Mouse (Mus musculus): Measurements from ENCODE around the gene A630076J17Rik. TPM values are rescaled to one million over a fixed set of nuclear protein-coding genes. Genes with fewer than 3 reads are reported as not detected.

Gene A630076J17Rik
- total RNA-seq (2021) = not detected
- long read RNA-seq = 0 reads

DNA sequence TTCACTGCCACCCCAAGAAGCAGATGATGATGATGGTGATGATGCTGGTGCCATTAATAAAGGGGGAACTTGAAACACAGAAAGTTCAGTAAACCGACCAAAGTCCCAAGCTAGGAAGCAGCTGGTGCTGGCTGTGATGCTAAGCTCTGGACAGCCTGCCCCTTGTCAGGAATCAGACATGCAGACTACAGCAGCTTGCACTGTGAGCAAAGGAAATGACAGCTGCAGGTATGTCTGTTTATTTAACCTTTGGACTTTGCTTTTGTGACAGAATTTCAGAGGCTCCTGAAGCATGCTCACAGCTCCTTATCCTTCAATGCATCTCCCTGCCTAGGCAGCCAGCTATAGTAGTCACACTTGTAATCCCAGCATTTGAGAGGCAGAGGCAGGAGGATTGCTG is at the start of gene A630076J17Rik:
Gene A630076J17Rik (plus strand): TSS at position 88 of the 400 bp plus-strand sequence.
- DNase-seq (ENCODE audit: low spot score in 2 of 2) = no peak

- DNase-seq (ENCODE audit: low spot score in 2 of 2) = no peak
Observed at GRCm38 (mm10) chr3:107180860-107181259, 49.6 kb upstream of the A630076J17Rik start.

DNA sequence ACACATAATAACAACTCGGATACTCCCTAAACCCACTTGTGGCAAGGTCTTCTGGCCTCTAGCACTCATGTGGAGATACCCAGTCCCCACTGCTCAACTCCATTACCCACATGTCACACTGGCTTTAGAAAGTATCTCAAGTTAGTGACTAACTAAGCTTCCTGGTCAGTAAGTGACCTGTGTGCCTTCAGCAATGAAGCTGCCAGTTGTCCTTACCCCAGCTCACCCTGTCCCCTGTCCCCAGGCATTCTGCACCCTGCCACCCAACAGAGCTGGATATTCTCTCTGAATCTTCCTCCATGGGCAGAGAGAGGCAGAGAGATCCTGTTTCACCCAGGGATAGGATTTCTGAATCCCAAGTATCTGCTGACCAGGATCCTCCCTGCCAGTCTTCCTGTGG is 47.7 kb upstream of the A630076J17Rik start, which contains the start of gene Kcna10:
Gene Kcna10 (plus strand): TSS at position 301 of the 400 bp plus-strand sequence.
- DNase-seq (ENCODE audit: low spot score in 2 of 2) = no peak

- no peak for DNase-seq (ENCODE audit: low spot score in 2 of 2)
Observed at GRCm38 (mm10) chr3:107183178-107183577, 47.2 kb upstream of the A630076J17Rik start.

DNA sequence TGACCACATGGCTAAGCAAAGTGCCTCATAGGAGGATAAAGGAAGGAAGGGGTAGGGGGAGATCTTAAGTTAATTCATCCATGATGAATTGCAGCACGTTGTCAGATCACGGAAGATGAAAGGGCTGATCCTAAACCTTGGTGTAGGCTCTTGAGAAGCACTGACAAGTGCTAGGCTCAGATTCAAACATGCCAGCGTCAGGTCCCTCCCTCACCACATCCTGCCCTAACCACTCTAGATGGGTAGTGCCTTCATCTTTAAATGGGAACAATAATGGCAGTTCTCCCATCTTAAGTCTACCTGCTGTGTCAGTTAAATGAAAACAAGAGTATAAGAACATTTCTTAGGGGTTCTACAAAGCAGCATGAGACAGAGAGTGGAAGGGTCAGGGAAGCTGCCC is 44.8 kb upstream of the A630076J17Rik start:
- no peak for DNase-seq (ENCODE audit: low spot score in 2 of 2)

DNA sequence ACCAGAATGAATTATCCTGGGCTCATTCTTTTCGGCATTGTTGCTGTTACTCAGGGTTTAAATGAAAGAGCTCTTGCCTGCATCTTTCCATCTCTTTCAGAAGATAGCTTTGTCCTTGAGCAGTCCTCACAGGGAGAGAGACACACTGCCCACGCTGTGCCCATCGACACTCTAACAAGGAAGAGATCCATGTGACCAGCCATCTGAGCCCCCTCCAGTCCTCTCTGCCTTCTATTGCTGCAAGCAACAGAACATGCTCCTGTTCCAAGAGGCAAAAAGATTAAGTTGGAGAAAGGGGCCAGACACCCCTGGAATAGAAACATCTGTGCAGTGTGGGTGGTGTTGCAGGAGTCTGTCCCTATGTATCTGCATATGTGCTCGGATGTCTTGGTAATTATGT is 43.4 kb upstream of the A630076J17Rik start:
- no peak for DNase-seq (ENCODE audit: low spot score in 2 of 2)

DNA sequence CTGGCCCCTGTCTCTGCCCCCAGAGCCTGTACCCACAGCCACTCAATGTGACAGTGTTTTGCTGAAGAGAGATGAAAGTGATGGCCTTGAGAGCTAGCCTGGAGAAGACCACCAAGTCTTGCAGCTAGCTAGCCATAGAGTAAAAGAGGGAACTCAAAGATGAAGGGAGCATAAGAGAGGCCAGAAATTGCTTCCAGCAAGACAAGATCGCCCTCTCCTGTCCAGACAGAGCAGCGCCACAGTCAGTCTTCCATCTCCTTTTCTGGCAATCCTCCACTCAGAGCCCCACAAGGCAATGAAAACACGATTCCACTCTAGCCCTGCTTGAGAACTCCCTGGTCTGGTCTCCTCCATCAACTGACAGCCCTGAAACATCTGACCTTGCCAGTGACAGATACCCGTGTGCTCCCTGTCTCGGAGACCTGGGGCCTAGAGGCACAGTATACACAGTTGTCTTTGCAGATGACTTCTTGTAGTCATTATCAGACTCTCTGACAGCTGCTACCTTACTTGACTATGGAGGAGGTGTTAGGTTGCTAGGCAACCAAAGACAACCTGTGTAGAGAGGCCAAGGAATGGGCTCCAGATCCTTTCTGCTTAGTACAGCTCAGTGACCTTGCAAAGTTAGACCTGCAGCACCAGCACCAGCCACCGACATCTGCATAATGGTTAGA is 42.1 kb upstream of the A630076J17Rik start:
- DNase-seq (ENCODE audit: low spot score in 2 of 2) = peak; percentile 52 to 86

DNA sequence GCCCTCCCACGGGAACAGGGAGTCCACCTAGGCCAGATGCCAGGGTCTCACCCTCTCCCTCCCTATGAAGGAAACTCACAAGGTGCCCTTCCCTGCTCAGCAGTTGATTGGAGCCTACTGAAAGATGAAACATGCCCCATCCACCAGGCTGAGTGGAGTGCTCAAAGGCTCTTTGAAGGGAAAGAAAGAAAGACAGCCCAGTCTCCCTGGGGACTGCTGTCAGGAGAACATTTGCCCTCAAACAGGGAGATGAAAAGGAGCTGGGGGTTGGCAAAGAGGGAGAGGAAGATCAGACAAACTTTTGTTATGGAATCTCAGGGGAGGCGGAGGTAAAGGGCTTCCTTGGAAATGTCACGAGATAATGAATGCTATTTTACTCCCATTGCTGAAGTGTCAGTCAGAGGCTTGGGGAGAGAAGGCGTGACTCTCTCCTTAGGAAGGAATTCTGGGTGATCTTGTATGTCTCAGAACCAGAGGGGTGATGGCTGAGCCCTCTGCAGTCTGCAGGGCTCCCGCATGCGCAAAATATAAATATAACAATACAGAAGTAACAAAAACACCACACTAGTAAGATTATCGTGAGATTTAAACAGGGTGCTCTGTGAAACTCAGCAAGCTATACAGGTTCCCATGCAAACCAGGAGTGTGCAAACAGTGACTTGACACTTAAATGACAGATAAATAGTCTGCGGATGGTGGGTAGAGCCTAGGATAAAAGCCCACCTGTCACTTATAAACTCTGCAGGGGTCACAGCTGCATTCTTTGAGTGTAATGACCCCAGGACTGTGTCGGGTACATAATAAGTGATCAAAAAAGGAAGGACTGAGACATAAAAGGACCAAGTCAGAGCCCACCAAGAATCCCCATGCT is 28.9 kb upstream of the A630076J17Rik start:
- DNase-seq (ENCODE audit: low spot score in 2 of 2) = no peak

DNA sequence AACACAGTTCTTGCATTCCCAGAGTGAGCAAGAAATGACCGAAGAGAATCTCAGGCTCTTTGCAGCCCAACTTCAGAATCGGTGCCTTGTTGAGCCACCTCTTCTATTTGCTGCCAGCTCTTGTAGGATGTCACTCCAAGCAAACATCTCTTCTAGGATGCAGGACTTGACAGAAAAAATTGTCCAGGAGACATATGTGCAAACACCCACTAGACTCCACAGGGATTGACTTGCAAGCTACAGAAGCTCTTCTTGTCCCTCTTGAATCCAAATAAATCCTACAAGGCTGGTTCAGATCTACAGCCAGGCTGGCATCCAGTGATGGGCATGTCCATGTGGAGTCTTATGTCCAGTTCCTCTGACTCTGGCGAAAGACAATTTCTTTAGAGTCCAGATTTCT is 26.0 kb upstream of the A630076J17Rik start:
- DNase-seq (ENCODE audit: low spot score in 2 of 2) = no peak

DNA sequence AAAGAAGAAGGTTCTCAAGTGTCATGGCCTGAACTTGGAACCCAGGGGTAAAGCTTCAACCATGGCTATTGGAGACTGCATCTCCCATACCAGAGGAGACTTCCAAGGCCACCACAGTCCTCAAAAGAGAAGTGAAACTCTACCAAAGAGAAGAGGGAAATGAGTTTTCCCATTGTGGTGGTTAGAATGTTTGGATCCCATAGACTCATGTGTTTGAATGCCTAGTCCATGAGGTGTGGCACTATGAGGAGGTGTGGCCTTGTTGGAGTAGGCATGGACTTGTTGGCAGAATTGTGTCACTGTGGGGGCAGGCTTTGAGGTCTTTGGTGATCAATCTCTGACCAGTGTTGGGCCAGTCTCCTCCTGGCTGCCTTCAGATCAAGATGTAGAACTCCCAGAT is 25.2 kb upstream of the A630076J17Rik start:
- DNase-seq (ENCODE audit: low spot score in 2 of 2) = no peak

- peak; percentile 52 to 82 for DNase-seq (ENCODE audit: low spot score in 2 of 2)
Observed at GRCm38 (mm10) chr3:107205994-107206393, 24.4 kb upstream of the A630076J17Rik start.

DNA sequence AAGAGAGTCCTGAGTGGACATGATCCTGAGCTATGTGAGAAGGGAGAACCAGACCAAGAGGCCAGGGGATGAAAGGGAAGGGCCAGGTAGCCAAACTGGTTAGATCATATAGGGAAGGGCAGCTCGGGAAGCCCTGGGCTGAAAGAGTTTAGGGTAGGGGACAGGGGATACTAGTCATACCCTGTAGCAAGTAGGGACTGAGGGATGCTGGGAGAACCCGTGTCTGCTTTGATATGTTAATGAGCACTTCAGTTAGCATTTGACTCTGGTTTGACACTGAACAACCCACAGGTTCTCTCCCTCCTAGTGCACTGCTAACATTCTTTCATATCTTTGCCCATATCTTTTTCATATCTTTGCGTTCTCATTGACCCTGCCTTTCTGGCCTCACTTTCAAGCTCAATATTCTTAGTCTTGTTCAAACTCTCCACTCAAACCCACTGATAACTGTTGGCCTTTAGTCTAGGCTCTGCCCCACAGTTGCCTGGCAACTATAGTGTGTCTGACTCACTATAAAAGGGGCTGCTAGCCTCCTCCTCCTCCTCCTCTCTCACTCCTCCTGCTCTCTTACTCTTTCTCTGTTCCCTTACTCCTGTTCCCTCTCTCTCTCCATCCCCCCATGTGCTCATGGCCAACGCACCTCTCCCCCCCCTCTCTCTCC is 23.8 kb upstream of the A630076J17Rik start:
- no peak for DNase-seq (ENCODE audit: low spot score in 2 of 2)

GRCm38 (mm10) chr3:107207625-107208253 is 22.7 kb upstream of the A630076J17Rik start:
- no peak for DNase-seq (ENCODE audit: low spot score in 2 of 2)

DNA sequence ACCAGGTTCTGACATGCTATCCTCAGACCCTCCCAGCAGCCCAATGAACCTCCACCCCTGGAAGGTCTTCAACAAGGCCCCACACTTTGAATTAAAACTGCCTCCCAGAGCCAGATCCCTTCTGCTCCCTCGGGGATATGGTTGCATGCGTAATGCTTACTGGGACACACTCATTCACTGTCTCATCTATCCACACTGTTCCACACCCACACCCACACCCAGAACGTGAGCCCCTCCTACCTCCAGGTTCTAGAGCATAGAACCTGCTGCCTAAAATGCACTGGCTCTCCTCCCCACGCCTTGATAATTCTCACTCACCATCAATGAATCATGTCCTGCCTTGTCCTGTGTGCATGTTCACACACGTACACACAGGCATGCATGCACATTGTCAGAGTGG is 15.8 kb upstream of the A630076J17Rik start:
- no peak for DNase-seq (ENCODE audit: low spot score in 2 of 2)

- no peak for DNase-seq (ENCODE audit: low spot score in 2 of 2)
Observed at GRCm38 (mm10) chr3:107216400-107217100, 13.9 kb upstream of the A630076J17Rik start.

DNA sequence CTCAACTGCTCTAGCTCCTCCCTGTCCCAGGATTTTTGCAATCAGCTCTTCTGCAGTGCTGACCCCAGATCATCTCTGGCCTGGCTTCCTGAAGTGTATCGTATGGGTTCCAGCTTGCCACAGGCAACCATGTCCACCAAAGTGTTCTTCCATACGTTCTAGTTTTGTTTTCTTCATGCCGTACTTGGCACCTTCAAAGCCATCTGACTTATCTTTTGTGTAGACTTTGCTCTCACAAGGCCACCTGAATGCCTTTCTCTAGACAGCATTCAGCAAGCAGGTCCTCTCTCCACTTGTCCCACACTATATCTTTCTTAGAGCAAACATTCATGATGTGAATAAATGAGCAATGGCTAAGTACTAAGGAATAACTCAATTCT is 13.3 kb upstream of the A630076J17Rik start:
- no peak for DNase-seq (ENCODE audit: low spot score in 2 of 2)

GRCm38 (mm10) chr3:107218572-107218971 is 11.8 kb upstream of the A630076J17Rik start:
- no peak for DNase-seq (ENCODE audit: low spot score in 2 of 2)

DNA sequence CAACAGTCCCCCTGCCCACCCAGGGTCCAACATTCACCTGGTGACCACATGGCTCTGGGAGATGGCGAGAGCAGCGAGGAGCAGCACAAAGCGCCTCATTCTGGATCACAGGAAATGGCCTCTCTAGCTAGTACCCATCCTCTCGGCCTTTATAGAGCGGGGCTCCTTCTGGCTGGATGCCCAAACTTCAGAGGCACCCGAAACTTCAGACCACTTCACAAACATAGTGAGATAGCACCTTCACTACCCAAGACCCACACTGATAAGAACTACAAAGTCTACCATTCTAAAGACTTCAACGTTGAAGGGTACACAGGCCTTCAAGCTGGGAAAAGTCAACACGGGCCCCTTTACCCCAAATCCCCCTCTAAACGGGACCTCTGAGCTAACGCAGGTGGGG is 8.8 kb upstream of the A630076J17Rik start, which contains the start of gene Cym:
Gene Cym (minus strand): TSS at position 125 of the 400 bp plus-strand sequence.
- no peak for DNase-seq (ENCODE audit: low spot score in 2 of 2)

GRCm38 (mm10) chr3:107223230-107223629 is 7.2 kb upstream of the A630076J17Rik start:
- no peak for DNase-seq (ENCODE audit: low spot score in 2 of 2)

- DNase-seq (ENCODE audit: low spot score in 2 of 2) = no peak
Observed at GRCm38 (mm10) chr3:107225820-107226219, 4.6 kb upstream of the A630076J17Rik start.

DNA sequence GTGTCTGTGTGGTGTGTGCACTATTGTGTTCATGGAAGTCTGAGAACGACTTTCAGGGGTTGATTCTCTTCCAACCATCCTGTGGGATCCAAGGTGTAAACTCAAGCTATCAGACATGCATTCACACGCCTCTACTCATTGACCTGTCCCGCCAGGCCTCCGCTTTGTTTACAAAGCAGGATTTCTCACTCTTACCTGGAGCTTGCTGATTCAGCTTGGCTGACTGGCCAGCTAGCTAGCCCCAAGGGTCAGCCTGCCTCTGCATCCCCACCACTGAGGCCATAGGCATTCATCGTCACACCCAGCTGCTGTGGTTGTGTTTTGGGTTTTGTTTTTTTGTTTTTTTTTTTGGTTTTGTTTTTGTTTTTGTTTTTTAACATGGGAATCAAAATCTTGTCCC is 1.2 kb upstream of the A630076J17Rik start:
- no peak for DNase-seq (ENCODE audit: low spot score in 2 of 2)

Data from layer of hippocampus, adult 18-20 months (tissue).